Mouse (Mus musculus) embryonic facial prominence, embryonic 15.5 days (tissue): ENCODE results near the gene Dtl. TPM values are rescaled to one million over a fixed set of nuclear protein-coding genes. Genes with fewer than 3 reads are reported as not detected.

Source experiments
- ATAC-seq: fragments of 200-750 bp; cut with Nextera tagmentation; 2 replicates; pipeline ENCODE4 v1.8.0; 2017; ENCODE audit warnings: low read depth, moderate TSS enrichment; ENCODE audit not compliant: insufficient number of reproducible peaks, low FRiP score, low TSS enrichment
- H3K27ac ChIP-seq: fragments of 300-500 bp; sonication (generic); replicated peaks from 2 replicates; pipeline ENCODE4 v1.5.1; 2015; ENCODE audit warnings: mild to moderate bottlenecking, inconsistent platforms
- H3K27me3 ChIP-seq: fragments of 300-500 bp; sonication (generic); 2 replicates; pipeline ENCODE4 v1.6.1; 2015; ENCODE audit warnings: inconsistent platforms
- H3K36me3 ChIP-seq: fragments of 300-500 bp; sonication (generic); 2 replicates; pipeline ENCODE4 v1.6.1; 2015; ENCODE audit warnings: mild to moderate bottlenecking, inconsistent platforms
- H3K4me1 ChIP-seq: fragments of 300-500 bp; sonication (generic); 2 replicates; pipeline ENCODE4 v1.6.1; 2015; ENCODE audit warnings: inconsistent platforms
- H3K4me2 ChIP-seq: fragments of 300-500 bp; sonication (generic); replicated peaks from 2 replicates; pipeline ENCODE4 v1.6.1; 2015; ENCODE audit warnings: mild to moderate bottlenecking, inconsistent platforms
- H3K4me3 ChIP-seq: fragments of 300-500 bp; sonication (generic); replicated peaks from 2 replicates; pipeline ENCODE4 v1.5.1; 2015; ENCODE audit warnings: mild to moderate bottlenecking, inconsistent platforms
- H3K9ac ChIP-seq: fragments of 300-500 bp; sonication (generic); 2 replicates; pipeline ENCODE4 v1.6.1; 2015; ENCODE audit warnings: inconsistent platforms
- H3K9me3 ChIP-seq: fragments of 300-500 bp; sonication (generic); replicated peaks from 2 replicates; pipeline ENCODE4 v1.6.1; 2016; ENCODE audit warnings: inconsistent platforms
- WGBS: fragments of 180-500 bp; shearing (Covaris S2); methylation state at CpG from one replicate; pipeline ENCODE4 v1.1.7; 2015; 5-methylcytosine and 5-hydroxymethylcytosine counted together
- polyA plus RNA-seq: library from polyadenylated mRNA; unstranded; fragments of >200 nt; fragmentation: Nextera tagmentation; extraction: Ambion mirVana; gene quantifications from 2 replicates; pipeline ENCODE4 v1.2.1, GENCODE M21; 2015

Gene Dtl
- polyA plus RNA-seq, 1 experiment from 2014 or later: 45.0 TPM

DNA sequence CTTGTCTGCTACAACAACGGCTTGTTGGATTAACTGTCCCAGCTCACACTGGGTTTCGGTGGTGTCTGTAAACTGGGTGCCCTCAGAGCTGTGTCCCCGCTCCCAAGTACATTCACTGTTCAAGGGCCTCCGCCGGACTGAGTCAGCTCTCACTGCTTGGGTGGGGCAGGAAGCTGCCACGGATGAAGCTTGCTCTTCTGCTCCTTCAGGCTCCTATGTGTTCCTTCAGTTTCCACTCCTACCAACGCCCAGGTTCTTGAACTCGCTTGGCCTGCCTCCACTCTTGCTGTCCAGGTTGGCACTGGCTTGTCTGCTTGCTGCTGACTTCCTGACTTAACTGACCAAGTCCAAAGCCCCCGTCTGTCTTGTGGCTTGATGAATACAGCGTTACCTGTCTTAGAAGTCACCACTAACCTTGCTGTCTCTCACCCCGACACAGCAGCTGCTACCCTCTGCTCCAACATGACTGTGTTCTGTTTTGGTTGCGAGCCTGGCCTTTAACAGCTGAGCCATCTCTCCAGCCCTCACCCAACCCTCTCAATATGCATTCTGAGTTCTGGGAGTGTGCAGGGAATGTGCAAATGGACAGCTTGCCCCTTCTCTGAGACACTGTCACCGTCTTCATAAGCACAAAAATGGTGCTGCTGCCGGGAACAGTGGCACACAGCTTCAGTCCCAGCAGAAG, 76.9 kb downstream of the Dtl start:
- no peaks in the 10 kb centered on the region for H3K27me3 ChIP-seq
- H3K4me2 ChIP-seq: no peak overlapping the region
- H3K27ac ChIP-seq: no peak overlapping the region
- peaks cover 11% of the 10 kb centered on the region for H3K4me1 ChIP-seq
- no peak overlapping the region for H3K4me3 ChIP-seq
- no peak for ATAC-seq
- WGBS: 76% methylated on average over 14 of the region's 14 CpGs
- H3K9me3 ChIP-seq: no peaks in the 10 kb centered on the region
- no peaks in the 10 kb centered on the region for H3K36me3 ChIP-seq
- H3K9ac ChIP-seq: no peak overlapping the region

GRCm38 (mm10) chr1:191496676-191497075, 78.7 kb downstream of the Dtl start:
- Histone ChIP-seq H3K4me2 (no peak overlapping the region), H3K27me3 (no peaks in the 10 kb centered on the region), H3K9ac (no peak overlapping the region), H3K4me1 (peaks cover 11% of the 10 kb centered on the region), H3K36me3 (no peaks in the 10 kb centered on the region), H3K9me3 (no peaks in the 10 kb centered on the region), H3K27ac (no peak overlapping the region), H3K4me3 (no peak overlapping the region)
- WGBS: 79% methylated on average over 1 of the region's 1 CpGs
- no peak for ATAC-seq

DNA sequence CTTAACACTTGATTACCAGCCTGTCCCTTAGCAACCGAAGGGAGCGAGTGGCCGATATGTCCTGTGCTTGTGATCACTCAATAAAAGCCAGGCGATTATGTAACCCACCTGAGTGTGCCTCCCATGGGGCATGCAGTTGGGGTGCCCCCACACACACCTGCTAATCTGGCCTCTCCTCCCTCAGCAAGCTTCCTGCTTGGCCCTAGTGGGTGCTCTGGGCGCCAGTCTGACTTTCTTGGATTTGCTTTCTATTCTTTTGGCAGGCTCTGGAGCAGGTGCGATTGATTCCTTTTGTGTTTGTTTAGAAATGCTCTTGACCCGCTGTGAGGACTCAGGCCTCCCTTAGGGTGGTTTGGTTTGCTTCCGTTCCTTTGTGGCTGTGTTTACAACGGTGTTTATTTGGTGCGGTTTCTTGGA, 80.3 kb downstream of the Dtl start:
- peaks cover 11% of the 10 kb centered on the region for H3K4me1 ChIP-seq
- no peak overlapping the region for H3K4me3 ChIP-seq
- no peaks in the 10 kb centered on the region for H3K9me3 ChIP-seq
- ATAC-seq: no peak
- no peaks in the 10 kb centered on the region for H3K27me3 ChIP-seq
- no peak overlapping the region for H3K4me2 ChIP-seq
- H3K9ac ChIP-seq: no peak overlapping the region
- WGBS: 60% methylated on average over 10 of the region's 10 CpGs
- H3K36me3 ChIP-seq: no peaks in the 10 kb centered on the region
- no peak overlapping the region for H3K27ac ChIP-seq

- Histone ChIP-seq H3K27ac (no peak overlapping the region), H3K9me3 (no peaks in the 10 kb centered on the region), H3K4me2 (no peak overlapping the region), H3K4me3 (no peak overlapping the region), H3K9ac (no peak overlapping the region), H3K36me3 (no peaks in the 10 kb centered on the region), H3K4me1 (peaks cover 11% of the 10 kb centered on the region), H3K27me3 (no peaks in the 10 kb centered on the region)
- ATAC-seq: no peak
- 62% methylated on average over 2 of the region's 2 CpGs for WGBS
Measured at GRCm38 (mm10) chr1:191494303-191494655, 81.1 kb downstream of the Dtl start.

- H3K36me3 ChIP-seq: no peaks in the 10 kb centered on the region
- no peak for ATAC-seq
- H3K27ac ChIP-seq: no peak overlapping the region
- no peak overlapping the region for H3K4me2 ChIP-seq
- H3K4me3 ChIP-seq: no peak overlapping the region
- H3K9me3 ChIP-seq: no peaks in the 10 kb centered on the region
- no peaks in the 10 kb centered on the region for H3K27me3 ChIP-seq
- 73% methylated on average over 13 of the region's 13 CpGs for WGBS
- no peak overlapping the region for H3K9ac ChIP-seq
- H3K4me1 ChIP-seq: peaks cover 11% of the 10 kb centered on the region
Measured at GRCm38 (mm10) chr1:191493476-191494302, 81.7 kb downstream of the Dtl start.

DNA sequence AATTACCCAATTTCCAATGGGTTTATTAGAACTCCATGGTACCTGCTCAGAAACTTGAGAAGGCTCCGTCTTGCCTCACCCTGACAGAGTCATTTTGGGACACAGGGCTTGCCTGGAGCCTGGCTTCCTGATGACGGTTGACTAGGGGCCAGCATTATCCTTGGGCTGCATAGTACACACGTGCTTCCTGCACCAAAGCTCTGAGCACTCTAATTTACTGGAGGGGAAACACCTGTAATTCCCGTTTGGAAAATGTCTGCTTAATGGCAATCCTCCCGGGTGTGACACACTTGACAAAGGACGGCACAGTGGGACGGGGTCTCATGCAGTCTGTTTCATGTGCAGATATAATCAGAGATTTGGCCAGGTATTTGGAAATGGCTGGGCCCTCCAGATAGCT, 84.9 kb downstream of the Dtl start:
- no peaks in the 10 kb centered on the region for H3K36me3 ChIP-seq
- H3K4me1 ChIP-seq: peaks cover 11% of the 10 kb centered on the region
- H3K9me3 ChIP-seq: no peaks in the 10 kb centered on the region
- no peak overlapping the region for H3K27ac ChIP-seq
- WGBS: 47% methylated on average over 7 of the region's 7 CpGs
- H3K27me3 ChIP-seq: no peaks in the 10 kb centered on the region
- no peak overlapping the region for H3K4me3 ChIP-seq
- no peak overlapping the region for H3K4me2 ChIP-seq
- ATAC-seq: no peak
- no peak overlapping the region for H3K9ac ChIP-seq

Other genes with a start within 250 kb of the Dtl start
- gene Tmem206, start 249.6 kb downstream of the Dtl start, polyA plus RNA-seq: 16.6 and 17.9 TPM in 2 replicates
- gene Ppp2r5a, start 172.3 kb downstream of the Dtl start, polyA plus RNA-seq: 26.3 and 30.4 TPM in 2 replicates
- 47.7 and 48.1 TPM in 2 replicates for gene Ints7, start 92 bp upstream of the Dtl start, polyA plus RNA-seq
- 23.6 and 25.4 TPM in 2 replicates for gene Lpgat1, start 142.3 kb upstream of the Dtl start, polyA plus RNA-seq
- 31.7 and 36.8 TPM in 2 replicates for gene Nek2, start 245.9 kb upstream of the Dtl start, polyA plus RNA-seq